Comparison of ENCODE assay signal across 8 mouse cellular contexts in the genomic region with DNA sequence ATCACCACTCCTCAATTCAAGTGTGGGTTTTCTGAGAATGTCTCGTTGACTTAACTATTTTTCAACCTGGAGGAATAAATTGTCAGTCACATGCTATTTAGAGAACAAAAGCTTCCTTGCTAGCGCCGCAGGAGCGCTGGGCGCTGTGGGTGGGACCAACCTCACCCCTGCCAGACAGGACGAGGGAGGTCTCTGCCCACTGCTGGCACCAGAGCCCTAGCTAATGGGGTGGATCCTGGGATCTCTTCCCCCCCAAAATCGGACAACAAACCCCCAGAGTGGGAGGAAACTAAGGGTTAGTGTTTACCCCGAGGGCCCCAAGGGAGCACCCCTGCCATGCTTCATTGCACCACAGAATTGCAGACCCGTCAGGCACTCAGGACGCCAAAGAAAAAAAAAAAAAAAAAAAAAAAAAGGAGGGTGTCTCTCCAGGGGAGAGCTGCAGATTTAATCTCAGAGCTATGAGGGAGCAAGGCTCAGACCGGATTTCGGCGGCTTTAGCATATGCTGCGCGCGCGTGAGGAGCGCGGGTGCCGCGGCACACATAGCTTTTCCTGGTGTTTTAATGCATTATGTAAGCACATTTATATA. TPM values are rescaled to one million over a fixed set of nuclear protein-coding genes. Genes with fewer than 3 reads are reported as not detected.
DNase-seq lines count a peak whose midpoint lies in the region; ATAC-seq lines count a peak whose summit lies in the region.

No protein-coding gene starts in this region.

- WGBS in embryonic facial prominence, embryonic 10.5 days, result 1% methylated on average over 21 of the region's 21 CpGs
- 3% methylated on average over 21 of the region's 21 CpGs for WGBS in liver, embryonic 13.5 days (ENCODE audit: insufficient replicate concordance)

- H3K4me2 ChIP-seq in liver, embryonic 13.5 days, result 0 out of 2 replicates have a peak overlapping the region, but pooled peaks have one; percentile 23

- H3K4me3 ChIP-seq in embryonic facial prominence, embryonic 10.5 days, result peak overlapping the region; percentile 47
- H3K4me3 ChIP-seq in liver, embryonic 13.5 days (replicated peaks), result no peak overlapping the region

- H3K4me1 ChIP-seq in embryonic facial prominence, embryonic 10.5 days, result peaks cover 29% of the 10 kb centered on the region
- no peaks in the 10 kb centered on the region for H3K4me1 ChIP-seq in liver, embryonic 13.5 days (replicated peaks)

- no peak overlapping the region for H3K9ac ChIP-seq in liver, embryonic 13.5 days

- peak; percentile 10 to 25 for DNase-seq in spleen, postnatal 36 days (ENCODE audit: low spot score in 2 of 2)
- DNase-seq in spleen, adult 18-20 months, result no peak
- DNase-seq in embryonic facial prominence, embryonic 10.5 days (ENCODE audit: low spot score), result peak; percentile 38
- peak; percentile 65 for DNase-seq in kidney, adult 11 months
- no peak for DNase-seq in liver, embryonic 13.5 days
- DNase-seq in right cerebral cortex, postnatal 36 days (ENCODE audit: low spot score in 2 of 2), result peak; percentile 62 to 72
- no peak for DNase-seq in ovary, postnatal 10 days (ENCODE audit: low spot score)
- no peak for DNase-seq in gastrocnemius, adult 18-20 months (ENCODE audit: low spot score)

- no peak for ATAC-seq in liver, embryonic 13.5 days (ENCODE audit: low read depth)

- H3K27ac ChIP-seq in embryonic facial prominence, embryonic 10.5 days (replicated peaks), result peak overlapping the region; percentile 40; the same call in 1 of the 2 replicates
- H3K27ac ChIP-seq in liver, embryonic 13.5 days, result no peak overlapping the region

- no peaks in the 10 kb centered on the region for H3K36me3 ChIP-seq in embryonic facial prominence, embryonic 10.5 days (replicated peaks)
- H3K36me3 ChIP-seq in liver, embryonic 13.5 days, result no peaks in the 10 kb centered on the region

- H3K27me3 ChIP-seq in embryonic facial prominence, embryonic 10.5 days (replicated peaks; ENCODE audit: low read depth, poor library complexity, severe bottlenecking), result peaks cover 70% of the 10 kb centered on the region
- H3K27me3 ChIP-seq in liver, embryonic 13.5 days, result peaks cover 36% of the 10 kb centered on the region

- H3K9me3 ChIP-seq in embryonic facial prominence, embryonic 10.5 days, result no peaks in the 10 kb centered on the region
- H3K9me3 ChIP-seq in liver, embryonic 13.5 days (replicated peaks), result no peaks in the 10 kb centered on the region

RNA-seq across cellular contexts. Expression of a gene that starts 35.2 kb away (rescaled TPM):
- 0.04 TPM in 1 of 2 replicates, not detected in the other for polyA plus RNA-seq in embryonic facial prominence, embryonic 10.5 days (2016; fragmentation: Nextera tagmentation; extraction: Ambion mirVana)
- not detected in 2 replicates for polyA plus RNA-seq in liver, embryonic 13.5 days (2015; fragmentation: Nextera tagmentation; extraction: Ambion mirVana)
- under 1 TPM; 0.18 to 0.31 TPM for total RNA-seq in gastrocnemius, adult 18-20 months (2021)

Comparison
In these comparisons a context has a peak if more than half of its experiments do, and no peak if none do; other contexts are left out.
1. DNase-seq: peak in spleen, postnatal 36 days (2 of 2), embryonic facial prominence, embryonic 10.5 days (single experiment), kidney, adult 11 months (single experiment) and right cerebral cortex, postnatal 36 days (2 of 2); none in spleen, adult 18-20 months (0 of 2), liver, embryonic 13.5 days (single experiment), ovary, postnatal 10 days (single experiment) and gastrocnemius, adult 18-20 months (single experiment).